Mouse (Mus musculus) liver, embryonic 14.5 days (tissue): ENCODE measurements around the gene Rrp1. TPM values are rescaled to one million over a fixed set of nuclear protein-coding genes. Genes with fewer than 3 reads are reported as not detected.

Experiments
- ATAC-seq: fragments of 200-750 bp; cut with Nextera tagmentation; 2 replicates; pipeline ENCODE4 v1.8.0; 2017; ENCODE audit warnings: moderate number of reproducible peaks, mild to moderate bottlenecking, moderate library complexity; ENCODE audit not compliant: insufficient read depth
- DNase-seq, 3 experiments: peaks; one replicate each; pipeline ENCODE4 v3.0.0-alpha.2; 2012 to 2013; ENCODE audit warnings: low read depth in 3 of 3, low spot score in 3 of 3
- H3K27ac ChIP-seq: fragments of 300-500 bp; sonication (generic); 2 replicates; pipeline ENCODE4 v1.5.1; 2014; ENCODE audit warnings: moderate library complexity, mild to moderate bottlenecking, control low read depth, inconsistent platforms
- H3K27me3 ChIP-seq: fragments of 300-500 bp; sonication (generic); 2 replicates; pipeline ENCODE4 v1.6.1; 2014; ENCODE audit warnings: mild to moderate bottlenecking, low read length, moderate library complexity; ENCODE audit not compliant: control insufficient read depth, insufficient read depth
- H3K36me3 ChIP-seq: fragments of 300-500 bp; sonication (generic); replicated peaks from 2 replicates; pipeline ENCODE4 v1.6.1; 2014; ENCODE audit warnings: low read depth; ENCODE audit not compliant: control insufficient read depth, insufficient read depth
- H3K4me1 ChIP-seq, 2 experiments: fragments of 200-500 bp in 1 of 2; fragments of 300-500 bp in 1 of 2; sonication (generic) in 1 of 2; replicated peaks; 2 replicates each; pipeline ENCODE4 v1.6.1; 2012 to 2014; ENCODE audit warnings: antibody characterized with exemption in 1 of 2, inconsistent platforms in 1 of 2, low read length in 1 of 2; ENCODE audit not compliant: control insufficient read depth in 2 of 2, insufficient read depth in 2 of 2
- H3K4me2 ChIP-seq: fragments of 300-500 bp; sonication (generic); 2 replicates; pipeline ENCODE4 v1.6.1; 2014; ENCODE audit warnings: low read depth, mild to moderate bottlenecking, control low read depth, moderate library complexity
- H3K4me3 ChIP-seq, 2 experiments: fragments of 200-500 bp in 1 of 2; fragments of 300-500 bp in 1 of 2; sonication (generic) in 1 of 2; 2 replicates each; pipeline ENCODE4 v1.5.1; 2012 to 2014; ENCODE audit warnings: low read depth in 2 of 2, low read length in 2 of 2, mild to moderate bottlenecking in 2 of 2, control low read depth in 1 of 2, inconsistent platforms in 1 of 2, moderate library complexity in 1 of 2; ENCODE audit not compliant: insufficient read depth in 1 of 2
- H3K9ac ChIP-seq: fragments of 300-500 bp; sonication (generic); replicated peaks from 2 replicates; pipeline ENCODE4 v1.6.1; 2014; ENCODE audit warnings: mild to moderate bottlenecking, control low read depth, moderate library complexity
- H3K9me3 ChIP-seq: fragments of 300-500 bp; sonication (generic); 2 replicates; pipeline ENCODE4 v1.6.1; 2016; ENCODE audit warnings: low read length, mixed read lengths; ENCODE audit not compliant: control insufficient read depth
- CTCF ChIP-seq: IDR thresholded peaks from 2 replicates; pipeline ENCODE4 v1.5.1; 2016; ENCODE audit warnings: antibody characterized with exemption, low read depth, control low read depth
- EP300 ChIP-seq: IDR thresholded peaks from 2 replicates; pipeline ENCODE4 v1.6.1; 2016; ENCODE audit warnings: antibody characterized with exemption, low read depth
- WGBS: fragments of 180-500 bp; shearing (Covaris S2); extraction: QIAGEN DNeasy Blood & Tissue Kit; methylation state at CpG from one replicate; pipeline ENCODE4 v1.1.7; 2014; ENCODE audit not compliant: insufficient replicate concordance; 5-methylcytosine and 5-hydroxymethylcytosine counted together
- polyA plus RNA-seq, 2 experiments: library from polyadenylated mRNA; depleted of rRNA in 1 of 2; stranded (reverse) in 1 of 2; unstranded in 1 of 2; fragments of >200 nt; fragmentation: Nextera tagmentation in 1 of 2; extraction: Ambion mirVana in 1 of 2; gene quantifications; 2 replicates each; pipeline versions ENCODE4 v1.2.1 to v1.2.3; 2012 to 2014

Rrp1 gene
- polyA plus RNA-seq, 2 experiments = 69.7 to 79.8 TPM

GRCm38 (mm10) chr10:78399090-78399657 lies 13.7 kb downstream of the Rrp1 start:
- Histone ChIP-seq H3K4me1 (peaks cover 2 to 23% of the 10 kb centered on the region in 2 experiments; a peak in 2 of 4 replicates), H3K27me3 (no peaks in the 10 kb centered on the region; the same call in 1 of the 2 replicates), H3K9ac (no peak overlapping the region), H3K27ac (no peak overlapping the region), H3K4me3 (no peak overlapping the region), H3K36me3 (peaks cover 40% of the 10 kb centered on the region), H3K4me2 (no peak overlapping the region), H3K9me3 (no peaks in the 10 kb centered on the region)
- TF ChIP-seq EP300 = peak; percentile 62
- TF ChIP-seq CTCF = no peak
- WGBS = 40% methylated on average over 17 of the region's 17 CpGs
- peak; percentile 43 to 62 (median 50) for DNase-seq
- ATAC-seq = peak; percentile 83

DNA sequence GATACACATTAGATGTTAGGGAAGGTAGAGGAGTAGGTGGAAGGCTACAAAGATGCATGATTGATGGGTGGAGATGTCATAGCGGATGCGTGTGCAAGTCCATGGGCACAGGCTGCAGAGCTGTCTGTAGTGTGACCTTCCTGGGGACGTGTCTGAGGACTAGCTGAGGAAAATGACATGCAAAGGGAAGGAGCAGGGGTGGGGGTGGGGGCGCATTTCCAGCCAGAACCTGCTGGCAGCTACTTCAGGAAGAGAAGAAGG lies 16.3 kb downstream of the Rrp1 start:
- Histone ChIP-seq H3K9me3 (no peaks in the 10 kb centered on the region), H3K27me3 (peaks cover 5% of the 10 kb centered on the region), H3K4me2 (no peak overlapping the region), H3K36me3 (peaks cover 16% of the 10 kb centered on the region), H3K9ac (no peak overlapping the region), H3K27ac (no peak overlapping the region), H3K4me3 (no peak overlapping the region), H3K4me1 (peaks cover 2 to 25% of the 10 kb centered on the region in 2 experiments; a peak in 2 of 4 replicates)
- WGBS = 42% methylated on average over 4 of the region's 4 CpGs
- TF ChIP-seq CTCF (no peak), EP300 (no peak)
- ATAC-seq (no peak), DNase-seq (no peak)

DNA sequence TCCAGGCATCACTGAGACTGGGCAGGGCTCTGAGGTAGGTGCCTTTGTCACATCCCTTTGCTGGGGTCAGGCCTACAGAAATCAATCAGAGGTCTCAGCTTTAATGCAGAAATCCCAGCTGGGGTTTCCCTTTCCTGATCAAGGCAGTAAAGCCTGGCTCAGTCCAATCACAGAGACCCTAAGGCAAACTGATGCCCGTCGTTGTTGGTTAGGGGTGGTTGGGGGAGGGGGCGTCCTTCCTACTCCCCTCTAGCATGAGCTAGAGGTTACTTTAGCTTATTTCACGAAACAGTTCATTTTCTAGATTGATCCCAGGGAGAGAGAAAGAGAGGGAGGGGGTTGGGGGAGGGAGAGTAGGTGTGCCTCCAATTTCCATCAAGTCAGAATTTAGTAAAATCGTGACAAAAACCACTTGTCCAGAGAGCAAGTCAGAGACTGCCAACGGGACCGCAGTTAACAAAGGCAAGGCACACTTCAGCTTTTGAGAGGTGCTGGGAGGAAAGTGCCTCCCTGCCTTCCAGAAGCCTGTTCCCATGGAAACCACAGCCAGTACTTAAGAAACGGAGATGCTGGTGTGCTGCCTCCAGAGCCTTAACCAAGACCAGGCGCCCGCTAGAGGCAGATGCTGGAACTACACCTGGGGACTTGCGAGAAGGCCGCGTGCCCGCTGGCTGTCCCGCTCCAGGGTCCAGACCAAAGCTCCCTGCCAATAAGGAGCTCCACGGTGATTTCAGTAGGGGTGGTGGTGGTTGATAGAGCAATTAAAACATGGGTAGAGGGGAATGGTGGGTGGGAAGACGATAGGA lies 16.8 kb downstream of the Rrp1 start:
- Histone ChIP-seq H3K9me3 (no peaks in the 10 kb centered on the region), H3K27me3 (peaks cover 10% of the 10 kb centered on the region), H3K4me3 (no peak overlapping the region), H3K9ac (no peak overlapping the region), H3K4me2 (no peak overlapping the region), H3K36me3 (peaks cover 10% of the 10 kb centered on the region), H3K27ac (no peak overlapping the region), H3K4me1 (peaks cover 2 to 25% of the 10 kb centered on the region in 2 experiments; a peak in 2 of 4 replicates)
- no peak for ATAC-seq
- peak; percentile 72 to 79 (median 73) for DNase-seq
- WGBS = 13% methylated on average over 17 of the region's 17 CpGs
- no peak for TF ChIP-seq EP300
- TF ChIP-seq CTCF = peak; percentile 96

- Histone ChIP-seq H3K4me2 (no peak overlapping the region), H3K4me1 (peaks cover 2 to 23% of the 10 kb centered on the region in 2 experiments; a peak in 2 of 4 replicates), H3K27me3 (peaks cover 17% of the 10 kb centered on the region), H3K4me3 (no peak overlapping the region), H3K27ac (no peak overlapping the region), H3K36me3 (peaks cover 5% of the 10 kb centered on the region), H3K9ac (no peak overlapping the region), H3K9me3 (no peaks in the 10 kb centered on the region)
- WGBS = 80% methylated on average over 3 of the region's 3 CpGs
- DNase-seq = no peak
- ATAC-seq = no peak
- TF ChIP-seq EP300 (no peak), CTCF (no peak)
These were observed 17.5 kb downstream of the Rrp1 start for GRCm38 (mm10) chr10:78395377-78395776.

- Histone ChIP-seq H3K27me3 (peaks cover 26% of the 10 kb centered on the region), H3K4me1 (peaks cover 0 to 4% of the 10 kb centered on the region in 2 experiments; a peak in 1 of 4 replicates), H3K9me3 (no peaks in the 10 kb centered on the region), H3K27ac (no peak overlapping the region), H3K36me3 (no peaks in the 10 kb centered on the region), H3K9ac (no peak overlapping the region), H3K4me3 (no peak overlapping the region), H3K4me2 (0 out of 2 replicates have a peak overlapping the region, but pooled peaks have one; percentile 23)
- DNase-seq (peak; percentile 39 to 51 (median 43)), ATAC-seq (peak; percentile 44; the same call in 1 of the 2 replicates)
- no peak for TF ChIP-seq EP300
- peak; percentile 96 for TF ChIP-seq CTCF
- WGBS = 2% methylated on average over 18 of the region's 18 CpGs
These were observed 20.8 kb downstream of the Rrp1 start for GRCm38 (mm10) chr10:78392072-78392471.
